8 mouse cellular contexts compared by ENCODE assay signal in the genomic region with DNA sequence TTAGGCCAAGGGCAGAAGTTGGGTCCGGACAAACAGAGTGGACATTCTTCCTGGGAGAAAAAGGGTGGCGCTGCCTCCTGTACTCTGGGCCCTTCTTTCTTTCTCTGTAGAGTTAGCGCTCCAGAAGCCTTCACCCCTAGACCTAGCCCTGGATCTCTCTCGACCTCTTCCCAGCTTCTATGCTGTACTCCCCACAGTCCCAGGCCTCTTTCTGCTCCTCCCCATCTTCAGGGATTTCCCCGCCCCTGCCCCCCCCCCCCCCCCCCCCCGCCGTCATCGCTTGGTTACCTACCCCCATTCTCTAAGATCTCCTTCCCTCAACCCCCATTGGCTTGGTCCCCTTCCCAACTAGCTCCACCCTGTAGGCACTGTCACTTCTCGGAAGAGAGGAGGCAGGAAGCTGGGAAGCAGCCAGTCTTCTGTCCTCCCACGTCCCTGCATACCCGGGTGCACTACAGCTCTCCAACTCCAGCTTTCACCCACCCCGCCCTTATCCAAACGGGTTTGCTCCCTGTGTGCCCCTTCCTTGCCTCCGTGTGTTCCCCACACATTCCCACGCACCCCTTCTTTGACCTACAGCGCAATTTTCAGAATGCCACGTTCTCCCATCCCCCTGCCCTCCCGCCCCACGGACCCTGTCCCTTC. TPM values are rescaled to one million over a fixed set of nuclear protein-coding genes. Genes with fewer than 3 reads are reported as not detected.
DNase-seq lines count a peak whose midpoint lies in the region; ATAC-seq and TF ChIP-seq lines count a peak whose summit lies in the region.

No protein-coding gene starts in this region.

- H3K36me3 ChIP-seq in hindbrain, embryonic 13.5 days = no peaks in the 10 kb centered on the region
- no peaks in the 10 kb centered on the region for H3K36me3 ChIP-seq in lung, postnatal 0 days (ENCODE audit: insufficient read depth, low read length)

- 4% methylated on average over 15 of the region's 19 CpGs for WGBS in hindbrain, embryonic 13.5 days
- WGBS in lung, postnatal 0 days = 7% methylated on average over 14 of the region's 19 CpGs

- peak overlapping the region; percentile 35 for H3K4me3 ChIP-seq in hindbrain, embryonic 13.5 days
- peak overlapping the region; percentile 23 for H3K4me3 ChIP-seq in lung, postnatal 0 days (ENCODE audit: low read depth, low read length)

- peak; percentile 93 for DNase-seq in NIH3T3 (ENCODE audit: low read depth)
- DNase-seq in cerebellum, postnatal 14 days = peak; percentile 74 to 76
- DNase-seq in gastrocnemius, adult 18-20 months (ENCODE audit: low spot score) = peak; percentile 89
- peak; percentile 47 to 48 for DNase-seq in layer of hippocampus, postnatal 25 days (ENCODE audit: extremely low spot score in 1 of 2, low spot score in 1 of 2)
- peak; percentile 97 for DNase-seq in lung, postnatal 0 days (ENCODE audit: low spot score)
- DNase-seq in retina, embryonic 14.5 days (ENCODE audit: low spot score) = peak; percentile 40

- TF ChIP-seq CTCF in lung, postnatal 0 days (IDR thresholded peaks at IDR 0.05) = no peak

- no peaks in the 10 kb centered on the region for H3K27me3 ChIP-seq in hindbrain, embryonic 13.5 days
- no peaks in the 10 kb centered on the region for H3K27me3 ChIP-seq in lung, postnatal 0 days (replicated peaks; ENCODE audit: insufficient read depth, low read length)

- peak; percentile 89 for ATAC-seq in hindbrain, embryonic 13.5 days (ENCODE audit: low FRiP score)
- ATAC-seq in lung, postnatal 0 days = peak; percentile 93
- ATAC-seq in megakaryocyte-erythroid progenitor cell, adult 5-6 weeks (replicated peaks; ENCODE audit: low FRiP score, low TSS enrichment, poor library complexity, severe bottlenecking) = no peak

- H3K9ac ChIP-seq in hindbrain, embryonic 13.5 days = peak overlapping the region; percentile 69
- no peak overlapping the region for H3K9ac ChIP-seq in lung, postnatal 0 days (replicated peaks; ENCODE audit: low read depth)

- peak overlapping the region; percentile 61 for H3K27ac ChIP-seq in hindbrain, embryonic 13.5 days
- peak overlapping the region; percentile 96 for H3K27ac ChIP-seq in lung, postnatal 0 days (ENCODE audit: low read length)

- peak; percentile 58 for TF ChIP-seq EP300 in lung, postnatal 0 days (IDR thresholded peaks at IDR 0.05)

- peak overlapping the region; percentile 76 for H3K4me2 ChIP-seq in hindbrain, embryonic 13.5 days
- H3K4me2 ChIP-seq in lung, postnatal 0 days (replicated peaks; ENCODE audit: low read depth, low read length) = peak overlapping the region; percentile 68

- peaks cover 12% of the 10 kb centered on the region for H3K4me1 ChIP-seq in hindbrain, embryonic 13.5 days (replicated peaks)
- H3K4me1 ChIP-seq in lung, postnatal 0 days (ENCODE audit: insufficient read depth, low read depth, low read length) = peaks cover 3% of the 10 kb centered on the region; the same call in 1 of the 2 replicates

- H3K9me3 ChIP-seq in hindbrain, embryonic 13.5 days = no peaks in the 10 kb centered on the region
- H3K9me3 ChIP-seq in lung, postnatal 0 days (ENCODE audit: low read length) = no peaks in the 10 kb centered on the region

RNA-seq across cellular contexts. Expression of gene B4galnt4, which starts 13.2 kb away (rescaled TPM):
- not detected for total RNA-seq in gastrocnemius, adult 18-20 months (2021)
- 44.8 and 47.2 TPM in 2 replicates for polyA plus RNA-seq in hindbrain, embryonic 13.5 days (2015; fragmentation: Nextera tagmentation; extraction: Ambion mirVana)
- 10 to 100 TPM; 80.7 to 96.2 TPM for total RNA-seq in layer of hippocampus, postnatal 25 days (2021)
- polyA plus RNA-seq in lung, postnatal 0 days (2015; fragmentation: Nextera tagmentation; extraction: Ambion mirVana) = 0.13 and 0.20 TPM in 2 replicates
- 0.20 and 0.70 TPM in 2 replicates for total RNA-seq in megakaryocyte-erythroid progenitor cell, adult 5-6 weeks (2014; fragmentation: Nextera tagmentation)
- total RNA-seq in megakaryocyte-erythroid progenitor cell, adult 5-6 weeks (2017) = not detected in 2 replicates

RNA-seq across cellular contexts. Expression of gene Gm17387, which starts 18.8 kb away (rescaled TPM):
- total RNA-seq in gastrocnemius, adult 18-20 months (2021) = not detected
- polyA plus RNA-seq in hindbrain, embryonic 13.5 days (2015; fragmentation: Nextera tagmentation; extraction: Ambion mirVana) = not detected in 2 replicates
- total RNA-seq in layer of hippocampus, postnatal 25 days (2021) = not detected
- polyA plus RNA-seq in lung, postnatal 0 days (2015; fragmentation: Nextera tagmentation; extraction: Ambion mirVana) = not detected in 2 replicates
- not detected in 2 replicates for total RNA-seq in megakaryocyte-erythroid progenitor cell, adult 5-6 weeks (2014; fragmentation: Nextera tagmentation)
- total RNA-seq in megakaryocyte-erythroid progenitor cell, adult 5-6 weeks (2017) = not detected in 2 replicates

RNA-seq across cellular contexts. Expression of gene Ifitm6, which starts 30.0 kb away (rescaled TPM):
- not detected for total RNA-seq in gastrocnemius, adult 18-20 months (2021)
- 0.53 TPM in 2 replicates for polyA plus RNA-seq in hindbrain, embryonic 13.5 days (2015; fragmentation: Nextera tagmentation; extraction: Ambion mirVana)
- total RNA-seq in layer of hippocampus, postnatal 25 days (2021) = not detected
- 7.4 and 7.7 TPM in 2 replicates for polyA plus RNA-seq in lung, postnatal 0 days (2015; fragmentation: Nextera tagmentation; extraction: Ambion mirVana)
- total RNA-seq in megakaryocyte-erythroid progenitor cell, adult 5-6 weeks (2014; fragmentation: Nextera tagmentation) = not detected in 2 replicates
- 25.3 TPM in 1 of 2 replicates, not detected in the other for total RNA-seq in megakaryocyte-erythroid progenitor cell, adult 5-6 weeks (2017)

RNA-seq across cellular contexts. Expression of gene Pkp3, which starts 30.3 kb away (rescaled TPM):
- not detected for total RNA-seq in gastrocnemius, adult 18-20 months (2021)
- polyA plus RNA-seq in hindbrain, embryonic 13.5 days (2015; fragmentation: Nextera tagmentation; extraction: Ambion mirVana) = 0.27 and 0.32 TPM in 2 replicates
- total RNA-seq in layer of hippocampus, postnatal 25 days (2021) = not detected
- polyA plus RNA-seq in lung, postnatal 0 days (2015; fragmentation: Nextera tagmentation; extraction: Ambion mirVana) = 14.4 and 15.3 TPM in 2 replicates
- total RNA-seq in megakaryocyte-erythroid progenitor cell, adult 5-6 weeks (2014; fragmentation: Nextera tagmentation) = 0.17 and 11.2 TPM in 2 replicates
- total RNA-seq in megakaryocyte-erythroid progenitor cell, adult 5-6 weeks (2017) = 2.8 TPM in 1 of 2 replicates, not detected in the other

RNA-seq across cellular contexts. Expression of gene Ifitm3, which starts 37.1 kb away (rescaled TPM):
- 10 to 100 TPM; 32.8 to 49.0 TPM for total RNA-seq in gastrocnemius, adult 18-20 months (2021)
- polyA plus RNA-seq in hindbrain, embryonic 13.5 days (2015; fragmentation: Nextera tagmentation; extraction: Ambion mirVana) = 29.0 and 29.1 TPM in 2 replicates
- total RNA-seq in layer of hippocampus, postnatal 25 days (2021) = 10 to 100 TPM; 11.9 to 13.8 TPM
- 779 and 1,037 TPM in 2 replicates for polyA plus RNA-seq in lung, postnatal 0 days (2015; fragmentation: Nextera tagmentation; extraction: Ambion mirVana)
- total RNA-seq in megakaryocyte-erythroid progenitor cell, adult 5-6 weeks (2014; fragmentation: Nextera tagmentation) = 53.9 and 67.3 TPM in 2 replicates
- 54.1 and 55.3 TPM in 2 replicates for total RNA-seq in megakaryocyte-erythroid progenitor cell, adult 5-6 weeks (2017)

Comparison
In these comparisons a context has a peak if more than half of its experiments do, and no peak if none do; other contexts are left out.
1. DNase-seq: peak in every context shown above with its lines; median percentile 97 in lung, postnatal 0 days; 93 in NIH3T3; 89 in gastrocnemius, adult 18-20 months; 75 in cerebellum, postnatal 14 days; 48 in layer of hippocampus, postnatal 25 days; 40 in retina, embryonic 14.5 days.
2. RNA of gene B4galnt4, which starts 13.2 kb away (total RNA-seq): 80.7 to 96.2 TPM in layer of hippocampus, postnatal 25 days; 0.20 to 0.70 TPM in megakaryocyte-erythroid progenitor cell, adult 5-6 weeks and not detected in gastrocnemius, adult 18-20 months; every median in the first group is over 10 times any median in the second.